Mouse (Mus musculus) stomach, postnatal 0 days (tissue): ENCODE measurements at regions not wholly inside any gene's neighbourhood (a gene's known extent, or its start where the extent isn't known, plus 50 kb on each side); places are given as distances from the start of the nearest gene placed in this dataset.

Experiments
- CTCF ChIP-seq: IDR thresholded peaks from 2 replicates; pipeline ENCODE4 v1.5.1; 2016; ENCODE audit warnings: antibody characterized with exemption, low read depth, mild to moderate bottlenecking, moderate library complexity
- EP300 ChIP-seq: optimal IDR thresholded peaks from 2 replicates; pipeline ENCODE3; 2016; ENCODE audit warnings: antibody characterized with exemption

- TF ChIP-seq CTCF = no peak
- TF ChIP-seq EP300 = no peak
Measured at GRCm38 (mm10) chr15:49151998-49152397, 4732.7 kb upstream of the Gm7489 start.
